Mouse (Mus musculus): Measurements from ENCODE around the gene Tas2r119.

The Tas2r119 gene

GRCm38 (mm10) chr15:32176989-32177388, at the start of gene Tas2r119:
Gene Tas2r119, plus strand, starts transcription at chr15:32177289.
- ChIA-PET POLR2A (no interaction called here), CTCF (no interaction called here)

- POLR2A ChIA-PET, result no interaction called here
Observed at GRCm38 (mm10) chr15:32132315-32132714, 44.8 kb upstream of the Tas2r119 start.

GRCm38 (mm10) chr15:32141657-32142056, 35.4 kb upstream of the Tas2r119 start:
- ChIA-PET CTCF (no interaction called here), POLR2A (no interaction called here)

More at GRCm38 (mm10) chr15:32132315-32132714, 44.8 kb upstream of the Tas2r119 start:
- CTCF ChIA-PET, result no interaction called here

- CTCF ChIA-PET, result no interaction called here
- POLR2A ChIA-PET, result no interaction called here
Observed at GRCm38 (mm10) chr15:32144269-32144668, 32.8 kb upstream of the Tas2r119 start.

GRCm38 (mm10) chr15:32153404-32153803, 23.7 kb upstream of the Tas2r119 start:
- CTCF ChIA-PET, result no interaction called here
- POLR2A ChIA-PET, result no interaction called here

- ChIA-PET CTCF (no interaction called here), POLR2A (no interaction called here)
Observed at GRCm38 (mm10) chr15:32153857-32154449, 23.1 kb upstream of the Tas2r119 start.

- ChIA-PET CTCF (no interaction called here), POLR2A (no interaction called here)
Observed at GRCm38 (mm10) chr15:32156126-32156525, 21.0 kb upstream of the Tas2r119 start.

GRCm38 (mm10) chr15:32160281-32160680, 16.8 kb upstream of the Tas2r119 start:
- CTCF ChIA-PET, result no interaction called here
- POLR2A ChIA-PET, result no interaction called here

GRCm38 (mm10) chr15:32171764-32172163, 5.3 kb upstream of the Tas2r119 start:
- CTCF ChIA-PET, result no interaction called here
- POLR2A ChIA-PET, result no interaction called here

- ChIA-PET CTCF (no interaction called here), POLR2A (interaction anchor here in 1 of 4 experiments (0.6 kb wide), 1 partner anchor 186 kb away, joined by 3 read pairs; no protein-coding TSS in a partner anchor)
Observed at GRCm38 (mm10) chr15:32172175-32172987, 4.7 kb upstream of the Tas2r119 start.

GRCm38 (mm10) chr15:32172988-32173329, 4.1 kb upstream of the Tas2r119 start:
- POLR2A ChIA-PET, result interaction anchor here in 1 of 4 experiments (0.6 kb wide), 1 partner anchor 187 kb away, joined by 3 read pairs; no protein-coding TSS in a partner anchor
- CTCF ChIA-PET, result no interaction called here

GRCm38 (mm10) chr15:32180010-32180725, 3.1 kb downstream of the Tas2r119 start:
- ChIA-PET CTCF (interaction anchor here in 1 of 4 experiments (0.6 kb wide), 1 partner anchor 37 kb away, joined by 3 read pairs; no protein-coding TSS in a partner anchor), POLR2A (no interaction called here)

GRCm38 (mm10) chr15:32182026-32182425, 4.9 kb downstream of the Tas2r119 start:
- POLR2A ChIA-PET, result no interaction called here
- CTCF ChIA-PET, result no interaction called here

GRCm38 (mm10) chr15:32184964-32185363, 7.9 kb downstream of the Tas2r119 start:
- ChIA-PET CTCF (no interaction called here), POLR2A (no interaction called here)

- ChIA-PET POLR2A (no interaction called here), CTCF (no interaction called here)
Observed at GRCm38 (mm10) chr15:32189879-32190278, 12.8 kb downstream of the Tas2r119 start.

GRCm38 (mm10) chr15:32190436-32190835, 13.3 kb downstream of the Tas2r119 start:
- CTCF ChIA-PET, result no interaction called here
- POLR2A ChIA-PET, result no interaction called here

- ChIA-PET POLR2A (no interaction called here), CTCF (no interaction called here)
Observed at GRCm38 (mm10) chr15:32192948-32193347, 15.9 kb downstream of the Tas2r119 start.

GRCm38 (mm10) chr15:32198076-32198475, 21.0 kb downstream of the Tas2r119 start:
- ChIA-PET CTCF (no interaction called here), POLR2A (interaction anchor here in 1 of 4 experiments (0.6 kb wide), 1 partner anchor 170 kb away, joined by 3 read pairs; no protein-coding TSS in a partner anchor)

- ChIA-PET CTCF (no interaction called here), POLR2A (interaction anchor here in 1 of 4 experiments (0.6 kb wide), 1 partner anchor 169 kb away, joined by 3 read pairs; no protein-coding TSS in a partner anchor)
Observed at GRCm38 (mm10) chr15:32198561-32198960, 21.5 kb downstream of the Tas2r119 start.

GRCm38 (mm10) chr15:32203242-32203641, 26.2 kb downstream of the Tas2r119 start:
- ChIA-PET POLR2A (no interaction called here), CTCF (no interaction called here)

GRCm38 (mm10) chr15:32204908-32205307, 27.8 kb downstream of the Tas2r119 start:
- POLR2A ChIA-PET, result no interaction called here
- CTCF ChIA-PET, result no interaction called here

Measured in embryonic stem cell, embryonic (primary cell).